Mouse (Mus musculus): ENCODE results near the gene E030030I06Rik. TPM values are rescaled to one million over a fixed set of nuclear protein-coding genes. Genes with fewer than 3 reads are reported as not detected.
"Not testable (repeated sequence)": the region's sequence is repeated elsewhere in the genome, so short reads cannot be mapped to it uniquely, and the experiment has no call there.

The E030030I06Rik gene
- total RNA-seq, 2 experiments from 2014 or later: 0.31 TPM; not detected in 1

- DNase-seq (ENCODE audit: extremely low spot score in 1 of 2, low spot score in 1 of 2): not testable (repeated sequence)
These were observed 4.1 kb upstream of the E030030I06Rik start for GRCm38 (mm10) chr10:22153147-22153690.

DNA sequence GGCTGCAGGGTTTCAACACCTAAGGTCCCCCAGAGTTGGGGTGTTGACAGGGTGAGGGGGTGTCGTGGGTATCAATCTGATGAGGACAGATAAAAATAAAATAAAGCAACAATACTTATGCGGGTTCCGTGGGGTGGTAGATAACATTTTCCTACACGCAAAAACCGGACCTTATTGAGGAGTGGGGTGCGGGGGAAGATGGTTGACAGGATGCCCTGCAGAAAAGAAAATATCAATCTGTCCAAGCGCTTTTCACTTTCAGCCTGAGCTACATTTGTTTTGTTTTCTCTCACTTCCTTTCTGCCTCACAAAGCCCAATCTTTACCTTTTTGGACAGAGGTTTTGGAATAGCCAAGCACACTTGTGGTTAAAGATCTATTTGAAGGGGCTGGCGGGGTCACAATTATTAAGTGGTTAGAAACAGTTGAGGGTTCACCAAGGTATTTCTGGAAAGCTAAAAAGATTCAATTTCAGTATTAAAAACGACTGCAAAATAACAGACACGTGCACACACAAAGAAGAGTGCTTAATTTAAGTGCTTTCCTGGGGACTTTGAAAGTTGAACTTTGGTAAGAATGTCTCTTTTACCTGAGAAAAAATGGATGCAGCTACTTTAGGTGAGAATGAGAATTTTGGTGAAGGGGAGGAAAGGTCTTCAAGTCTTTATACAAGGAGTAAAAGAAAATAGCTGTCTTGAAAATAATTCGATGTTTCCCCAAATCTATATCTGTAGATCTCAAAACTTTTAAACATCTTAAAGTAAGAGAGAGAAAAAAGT lies 3.0 kb upstream of the E030030I06Rik start:
- not testable (repeated sequence) for DNase-seq (ENCODE audit: extremely low spot score in 1 of 2, low spot score in 1 of 2)

- not testable (repeated sequence) for DNase-seq (ENCODE audit: extremely low spot score in 1 of 2, low spot score in 1 of 2)
These were observed 2.2 kb upstream of the E030030I06Rik start for GRCm38 (mm10) chr10:22151056-22151862.

- no peak for DNase-seq (ENCODE audit: extremely low spot score in 1 of 2, low spot score in 1 of 2)
These were observed 1.5 kb upstream of the E030030I06Rik start for GRCm38 (mm10) chr10:22150593-22150992.

DNA sequence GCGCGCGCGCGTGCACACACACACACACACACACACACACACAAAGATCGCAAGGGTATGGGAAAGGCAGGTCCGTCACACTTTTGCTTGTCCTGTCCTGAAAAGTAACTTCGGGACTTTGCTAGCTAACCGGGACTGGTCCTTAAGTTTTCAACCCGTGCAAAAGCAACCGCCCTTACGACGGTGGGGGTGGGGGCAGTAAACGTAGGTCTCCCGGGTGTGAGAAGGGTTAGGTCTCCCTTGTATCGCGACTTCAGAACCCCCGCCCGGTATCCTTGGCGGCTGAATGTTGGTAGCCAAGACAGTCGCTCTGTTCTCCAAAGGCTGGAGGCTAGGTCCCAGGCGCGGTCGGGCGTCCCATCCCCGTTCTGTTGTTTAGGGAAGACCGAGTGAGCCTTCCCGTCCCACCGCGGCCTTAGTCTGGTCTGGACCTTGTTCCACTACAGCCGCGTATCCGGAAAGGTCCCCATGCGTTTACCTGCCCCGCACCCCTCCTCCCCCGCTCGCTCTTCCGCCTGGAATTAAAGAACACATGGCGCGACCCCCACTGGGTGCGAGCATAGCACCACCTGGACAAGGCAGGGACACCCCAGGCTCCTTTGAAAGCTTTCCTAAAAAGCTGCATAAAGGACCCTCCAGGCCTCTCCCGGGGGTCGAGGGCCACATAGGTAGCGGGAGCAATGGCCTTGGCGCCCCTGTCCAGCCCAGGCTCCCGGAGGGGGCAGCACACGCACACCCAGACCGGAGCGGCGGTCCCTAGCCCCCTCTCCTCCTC lies 808 bp upstream of the E030030I06Rik start:
- no peak for DNase-seq (ENCODE audit: extremely low spot score in 1 of 2, low spot score in 1 of 2)

DNA sequence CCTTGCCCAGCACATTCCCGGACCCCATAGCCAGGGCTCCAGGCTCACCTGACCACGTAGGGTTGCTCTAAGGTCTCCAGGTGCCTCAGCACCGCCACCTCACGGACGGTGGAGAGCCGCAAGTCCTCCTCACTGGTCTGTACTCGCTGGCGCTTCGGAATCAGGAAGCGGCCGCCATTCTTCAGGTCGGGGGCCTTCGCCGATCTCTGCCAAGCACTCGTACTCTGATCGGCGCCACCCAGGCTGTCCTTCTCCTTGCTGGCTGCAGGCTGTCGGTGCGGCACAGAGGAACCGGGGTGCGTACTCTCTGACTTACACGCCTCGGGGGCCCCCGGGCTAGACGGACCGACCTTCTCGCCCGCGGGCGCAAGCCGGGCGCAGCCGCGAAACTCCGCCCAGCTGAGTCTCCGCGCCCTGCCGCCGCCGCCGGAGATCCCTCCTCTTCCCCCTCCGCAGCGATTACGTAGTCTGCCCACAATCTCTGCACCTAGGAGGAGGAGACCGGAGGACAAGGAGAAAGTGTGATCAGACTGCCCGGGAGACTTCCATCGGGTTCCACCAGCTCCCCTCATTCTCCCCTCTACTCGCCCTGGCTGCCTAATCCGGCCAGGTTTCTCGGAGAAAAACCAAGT lies 513 bp downstream of the E030030I06Rik start:
- no peak for DNase-seq (ENCODE audit: extremely low spot score in 1 of 2, low spot score in 1 of 2)

- DNase-seq (ENCODE audit: extremely low spot score in 1 of 2, low spot score in 1 of 2): no peak
These were observed 6.1 kb downstream of the E030030I06Rik start for GRCm38 (mm10) chr10:22142926-22143325.

DNA sequence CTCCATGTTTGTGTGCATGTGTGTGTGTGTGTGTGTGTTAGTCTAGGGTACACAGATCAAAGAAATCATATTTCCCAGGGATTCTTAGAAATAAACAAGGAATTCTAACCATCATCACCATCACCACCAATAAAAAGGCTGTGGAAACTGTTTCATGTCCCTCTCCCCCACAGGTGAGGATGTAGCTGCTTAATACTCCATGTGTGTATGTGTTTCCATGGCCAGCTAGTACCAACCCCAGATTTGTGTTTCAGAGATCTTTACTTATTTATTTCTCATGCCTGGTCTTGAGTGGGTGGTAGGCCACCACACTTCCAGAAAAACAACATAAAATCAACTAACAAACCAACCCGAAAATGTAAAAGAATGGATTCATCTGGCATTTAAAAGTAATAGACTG lies 6.9 kb downstream of the E030030I06Rik start:
- DNase-seq (ENCODE audit: extremely low spot score in 1 of 2, low spot score in 1 of 2): not testable (repeated sequence)

GRCm38 (mm10) chr10:22140665-22141280 lies 8.3 kb downstream of the E030030I06Rik start:
- peak in 1 of 2 experiments; percentile 65 for DNase-seq (ENCODE audit: extremely low spot score in 1 of 2, low spot score in 1 of 2)

- no peak for DNase-seq (ENCODE audit: extremely low spot score in 1 of 2, low spot score in 1 of 2)
These were observed 74.5 kb downstream of the E030030I06Rik start for GRCm38 (mm10) chr10:22074531-22074930.

- no peak for DNase-seq (ENCODE audit: extremely low spot score in 1 of 2, low spot score in 1 of 2)
These were observed 76.3 kb downstream of the E030030I06Rik start for GRCm38 (mm10) chr10:22072739-22073138.

DNA sequence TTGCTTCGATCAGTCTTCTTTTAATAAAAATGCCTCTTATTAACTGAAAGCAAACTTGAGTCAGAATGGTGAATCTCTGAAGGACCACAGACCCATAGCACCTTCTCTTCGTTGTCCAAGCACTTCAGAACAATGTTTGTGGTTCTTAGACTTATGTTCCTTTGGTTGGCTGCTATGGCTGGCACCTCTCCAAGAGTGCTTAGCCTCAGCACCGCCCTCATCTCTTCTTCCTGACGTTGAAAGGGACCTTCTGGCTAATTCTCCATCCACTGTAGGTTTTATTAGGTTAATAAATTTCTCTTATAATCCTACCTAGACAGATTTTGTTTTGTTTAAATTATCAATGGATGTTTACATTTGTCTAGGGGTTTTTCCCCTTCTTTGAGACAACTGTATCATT lies 78.5 kb downstream of the E030030I06Rik start:
- DNase-seq (ENCODE audit: extremely low spot score in 1 of 2, low spot score in 1 of 2): no peak

- no peak for DNase-seq (ENCODE audit: extremely low spot score in 1 of 2, low spot score in 1 of 2)
These were observed 78.9 kb downstream of the E030030I06Rik start for GRCm38 (mm10) chr10:22070168-22070567.

DNA sequence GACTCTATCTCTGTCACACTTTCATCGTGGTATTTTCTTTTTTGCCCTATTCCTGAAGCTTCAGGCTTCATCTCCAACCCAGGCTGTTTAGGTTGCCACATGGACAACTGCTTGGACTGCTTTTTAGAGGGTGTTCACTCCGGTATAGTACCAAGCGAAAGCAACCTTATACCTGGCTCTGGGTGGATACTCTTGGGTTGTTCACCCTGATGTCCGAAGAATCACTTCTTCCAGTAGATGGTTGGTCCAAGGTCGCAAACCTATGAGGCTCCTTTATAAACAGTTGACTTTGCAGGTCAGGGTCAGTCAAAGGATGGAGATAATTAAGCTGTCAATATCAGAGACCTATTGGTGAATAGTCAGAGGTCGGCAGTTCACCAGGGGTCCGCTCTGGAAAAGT lies 81.1 kb downstream of the E030030I06Rik start, which contains the start of gene 4930444G20Rik:
Gene 4930444G20Rik (minus strand): TSS at position 101 of the 400 bp plus-strand sequence.
- not testable (repeated sequence) for DNase-seq (ENCODE audit: extremely low spot score in 1 of 2, low spot score in 1 of 2)

Other genes starting within 250 kb of the E030030I06Rik start
- not detected for gene 4930444G20Rik, start 81.2 kb downstream of the E030030I06Rik start, total RNA-seq (2021)
- gene Raet1e, start 9.3 kb upstream of the E030030I06Rik start, total RNA-seq (2021): not detected
- not detected for gene H60b, start 9.3 kb upstream of the E030030I06Rik start, total RNA-seq (2021)
- not detected for gene Raet1d, start 211.3 kb upstream of the E030030I06Rik start, total RNA-seq (2021)